Mouse (Mus musculus) embryonic fibroblast, embryonic 13.5 days (primary cell): ENCODE measurements around the gene Sh3bp4. TPM values are rescaled to one million over a fixed set of nuclear protein-coding genes. Genes with fewer than 3 reads are reported as not detected.

Experiments
- H3K27ac ChIP-seq: 2 replicates; pipeline ENCODE4 v1.5.1; 2012; ENCODE audit warnings: low read length, control low read depth, inconsistent platforms; ENCODE audit not compliant: insufficient read depth
- H3K4me1 ChIP-seq: 2 replicates; pipeline ENCODE4 v1.6.1; 2011; ENCODE audit warnings: low read length; ENCODE audit not compliant: control insufficient read depth, insufficient read depth
- H3K4me3 ChIP-seq: 2 replicates; pipeline ENCODE4 v1.5.1; 2011; ENCODE audit warnings: mild to moderate bottlenecking, control low read depth, low read length; ENCODE audit not compliant: insufficient read depth
- CTCF ChIP-seq: IDR thresholded peaks from 2 replicates; pipeline ENCODE4 v1.5.1; 2011; ENCODE audit warnings: mild to moderate bottlenecking, control low read depth, low read length, moderate library complexity, borderline replicate concordance; ENCODE audit not compliant: insufficient read depth
- POLR2A ChIP-seq: IDR thresholded peaks from 2 replicates; pipeline ENCODE4 v1.6.1; 2011; ENCODE audit warnings: low read depth, mild to moderate bottlenecking, control low read depth, low read length, moderate library complexity
- polyA plus RNA-seq: library from polyadenylated mRNA; stranded (reverse); fragments of >200 nt; gene quantifications from 2 replicates; pipeline ENCODE4 v1.2.4, GENCODE M21; 2011; ENCODE audit warnings: low read depth; ENCODE audit not compliant: missing spikeins, insufficient read length

Sh3bp4 gene
- polyA plus RNA-seq, 1 experiment: 19.8 TPM

DNA sequence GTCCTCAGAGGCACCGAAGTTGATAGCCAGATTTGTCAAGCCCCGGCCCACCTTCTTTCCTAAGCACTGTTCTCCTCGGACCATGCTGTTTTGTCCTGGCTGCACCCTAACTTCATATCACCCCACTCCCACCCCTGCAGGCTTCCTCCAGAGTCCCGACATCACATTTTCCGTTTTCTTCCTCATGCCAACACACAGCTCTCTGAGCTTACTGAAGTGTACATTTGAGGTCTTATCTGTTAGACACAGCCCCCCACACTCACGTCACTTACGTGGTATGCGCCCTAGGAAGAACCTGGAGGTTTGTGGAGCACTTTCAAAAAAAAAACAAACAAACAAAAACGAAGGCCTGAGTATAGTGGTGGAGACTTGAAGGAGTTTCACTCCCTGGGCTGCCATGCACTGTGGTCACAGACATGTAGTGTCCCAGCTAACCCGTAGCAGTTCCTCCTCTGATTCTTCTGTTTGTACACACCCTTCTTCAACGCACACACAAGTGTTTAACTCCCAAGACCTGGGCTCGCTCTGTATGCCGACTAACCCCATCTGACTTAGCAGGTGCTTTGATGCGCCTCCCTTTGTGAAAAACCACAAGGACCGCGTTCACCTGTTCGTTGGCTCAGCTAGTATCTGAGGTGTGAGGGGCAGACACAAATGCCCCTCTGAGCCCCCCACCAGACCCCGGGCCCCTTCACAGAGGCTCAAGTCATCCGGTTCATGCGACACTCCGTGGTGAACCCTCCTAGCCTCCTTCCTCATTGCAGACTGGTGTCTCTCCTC, 19.8 kb downstream of the Sh3bp4 start:
- H3K4me3 ChIP-seq: no peak overlapping the region
- H3K27ac ChIP-seq: no peak overlapping the region
- H3K4me1 ChIP-seq: peaks cover 7% of the 10 kb centered on the region
- TF ChIP-seq POLR2A (no peak), CTCF (no peak)

DNA sequence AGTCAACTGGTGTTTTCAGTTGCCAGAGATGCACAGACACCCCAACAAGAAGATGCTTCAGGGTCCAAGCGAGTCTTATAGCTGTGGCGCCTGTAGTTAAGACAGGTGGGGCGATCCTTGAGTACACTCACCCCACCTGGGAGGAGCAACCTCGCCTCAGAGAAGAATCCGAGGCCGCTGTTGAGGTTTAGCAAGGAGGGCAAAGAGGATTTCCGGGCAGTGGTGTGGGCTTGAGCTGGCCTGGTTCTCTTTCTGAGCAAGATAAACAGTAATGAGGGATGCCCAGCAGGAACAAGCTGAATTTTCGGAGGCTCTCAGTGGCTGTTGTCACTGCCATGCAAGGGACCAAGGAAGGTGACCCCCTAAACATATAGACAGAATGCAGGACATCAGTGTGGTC, 20.5 kb downstream of the Sh3bp4 start:
- H3K27ac ChIP-seq: no peak overlapping the region
- no peak overlapping the region for H3K4me3 ChIP-seq
- H3K4me1 ChIP-seq: peaks cover 7% of the 10 kb centered on the region
- TF ChIP-seq POLR2A (no peak), CTCF (no peak)

DNA sequence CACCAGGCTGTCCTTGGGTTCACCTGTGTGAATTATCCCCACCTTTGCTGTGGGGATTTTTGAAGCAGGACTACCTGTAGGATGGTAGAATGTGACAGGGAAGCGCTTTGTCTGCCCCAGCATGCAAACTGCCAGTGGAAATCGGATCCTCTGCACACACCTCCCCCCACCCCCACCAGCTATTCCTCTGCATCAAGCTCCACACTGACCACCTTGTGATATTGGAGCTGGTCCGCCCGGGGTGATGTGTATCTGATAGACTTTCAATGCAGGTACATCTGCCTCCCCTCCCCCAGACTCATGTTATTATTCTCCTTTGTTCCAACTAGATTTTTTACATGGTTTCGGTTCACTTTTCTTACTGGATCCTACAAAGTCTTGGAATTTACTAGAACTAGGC, 21.8 kb downstream of the Sh3bp4 start:
- H3K27ac ChIP-seq: peak overlapping the region; percentile 37; the same call in 1 of the 2 replicates
- TF ChIP-seq POLR2A (no peak), CTCF (no peak)
- no peak overlapping the region for H3K4me3 ChIP-seq
- H3K4me1 ChIP-seq: peaks cover 7% of the 10 kb centered on the region

- H3K27ac ChIP-seq: peak overlapping the region; percentile 37
- H3K4me1 ChIP-seq: peaks cover 7% of the 10 kb centered on the region
- TF ChIP-seq CTCF (no peak), POLR2A (no peak)
- no peak overlapping the region for H3K4me3 ChIP-seq
These were observed 22.3 kb downstream of the Sh3bp4 start for GRCm38 (mm10) chr1:89092442-89092991.

DNA sequence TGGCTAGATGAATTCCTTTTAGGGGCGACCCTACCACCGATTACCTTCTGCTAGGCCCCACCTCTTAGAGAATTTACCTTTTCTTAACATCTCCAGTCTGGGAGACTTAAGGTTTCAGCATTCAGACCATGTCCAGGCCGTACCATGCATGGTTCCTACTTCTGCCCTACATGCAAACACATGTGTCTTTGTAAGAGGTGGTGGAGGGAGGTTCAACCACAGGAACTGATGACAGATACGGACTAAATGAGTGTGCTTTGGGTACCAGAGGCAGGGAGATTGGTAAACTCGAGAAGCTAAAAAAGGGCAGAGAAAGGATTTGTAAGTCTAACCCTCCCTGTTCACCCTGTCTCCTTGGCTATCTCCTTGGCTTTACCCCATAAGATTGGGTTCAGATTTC, 23.5 kb downstream of the Sh3bp4 start:
- Histone ChIP-seq H3K4me3 (no peak overlapping the region), H3K4me1 (peaks cover 7% of the 10 kb centered on the region), H3K27ac (no peak overlapping the region)
- TF ChIP-seq POLR2A (no peak), CTCF (no peak)

- Histone ChIP-seq H3K27ac (no peak overlapping the region), H3K4me1 (peaks cover 7% of the 10 kb centered on the region), H3K4me3 (no peak overlapping the region)
- TF ChIP-seq CTCF (no peak), POLR2A (no peak)
These were observed 24.2 kb downstream of the Sh3bp4 start for GRCm38 (mm10) chr1:89094416-89094815.

DNA sequence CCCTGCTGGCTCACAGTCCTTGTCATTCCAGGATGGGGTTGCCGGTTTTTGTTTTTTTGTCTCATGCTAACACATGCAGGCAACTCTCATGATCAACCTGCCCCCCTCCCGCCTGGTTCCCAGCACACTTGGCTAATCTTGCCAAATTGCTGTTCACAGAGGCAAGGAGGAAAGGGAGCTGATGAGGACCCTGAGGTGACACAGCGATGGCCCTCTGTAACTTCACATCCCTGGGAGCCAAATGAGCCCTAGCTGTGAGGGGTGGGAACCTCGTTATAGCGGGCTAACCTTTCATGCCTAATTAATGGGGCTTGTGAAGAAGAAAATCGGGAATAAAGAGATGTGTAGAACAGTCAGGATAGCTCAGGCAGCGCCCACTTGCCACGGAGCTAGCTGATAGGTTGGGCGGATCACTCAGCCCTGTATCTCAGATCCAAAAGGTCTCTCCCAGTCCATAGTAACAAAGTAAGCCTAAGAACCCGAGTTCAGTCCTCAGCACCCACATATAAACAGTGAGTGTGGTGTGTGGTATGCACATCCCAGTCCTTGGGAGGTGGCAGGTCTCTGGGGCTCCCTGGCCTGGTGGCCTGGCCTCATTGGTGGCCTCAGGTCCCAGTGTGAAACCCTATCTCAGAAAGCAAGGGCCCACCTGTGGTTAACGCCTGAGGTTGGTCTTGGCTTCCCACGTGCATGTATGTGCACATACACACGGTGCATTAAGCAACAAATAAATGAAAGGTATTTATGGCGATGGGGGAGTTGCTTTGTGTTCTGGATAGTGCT, 25.6 kb downstream of the Sh3bp4 start:
- H3K4me1 ChIP-seq: peaks cover 7% of the 10 kb centered on the region
- no peak overlapping the region for H3K27ac ChIP-seq
- no peak overlapping the region for H3K4me3 ChIP-seq
- TF ChIP-seq CTCF: no peak
- no peak for TF ChIP-seq POLR2A

DNA sequence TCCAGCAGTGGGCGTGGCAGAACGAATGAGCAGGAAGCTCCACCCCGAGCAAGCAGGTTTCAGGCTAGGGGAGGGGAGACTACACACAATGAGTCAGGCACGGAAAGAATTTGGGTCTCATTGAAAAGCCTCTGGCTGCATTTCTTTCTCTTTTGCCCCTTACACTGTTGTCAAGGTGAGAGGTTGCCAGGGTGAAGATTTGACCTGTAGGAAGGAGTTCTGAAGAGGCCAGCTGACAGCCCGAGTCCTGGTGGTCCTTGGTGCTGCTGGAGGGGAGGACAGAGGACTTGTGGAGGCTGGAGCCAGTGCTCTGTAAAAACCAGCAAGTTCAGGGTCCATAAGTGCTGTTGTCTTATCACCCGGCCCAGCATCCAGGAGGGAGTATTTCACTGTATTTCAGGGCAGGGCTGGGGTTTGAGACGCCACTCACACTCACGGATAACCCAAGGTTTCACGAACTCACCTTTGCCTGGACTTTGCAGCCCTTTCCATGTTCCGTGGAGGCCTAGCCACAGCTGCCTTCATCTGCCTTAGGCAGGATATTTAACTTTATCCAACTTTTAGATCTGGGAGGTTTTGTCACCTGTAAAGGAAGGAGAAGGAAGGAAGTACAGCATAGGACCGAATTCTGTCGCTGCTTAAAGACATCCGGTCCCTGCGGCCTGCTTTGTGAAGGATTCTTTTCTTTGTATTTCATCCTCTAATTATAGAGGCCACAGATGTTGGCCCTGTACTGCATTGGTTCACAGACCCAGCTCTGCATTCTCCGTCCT, 32.2 kb downstream of the Sh3bp4 start:
- no peak for TF ChIP-seq CTCF
- no peak for TF ChIP-seq POLR2A
- peak overlapping the region; percentile 19; the same call in 1 of the 2 replicates for H3K27ac ChIP-seq
- H3K4me1 ChIP-seq: peaks cover 28% of the 10 kb centered on the region
- no peak overlapping the region for H3K4me3 ChIP-seq

- Histone ChIP-seq H3K4me1 (peaks cover 33% of the 10 kb centered on the region), H3K27ac (no peak overlapping the region), H3K4me3 (no peak overlapping the region)
- TF ChIP-seq POLR2A (no peak), CTCF (no peak)
These were observed 32.7 kb downstream of the Sh3bp4 start for GRCm38 (mm10) chr1:89103004-89103263.

DNA sequence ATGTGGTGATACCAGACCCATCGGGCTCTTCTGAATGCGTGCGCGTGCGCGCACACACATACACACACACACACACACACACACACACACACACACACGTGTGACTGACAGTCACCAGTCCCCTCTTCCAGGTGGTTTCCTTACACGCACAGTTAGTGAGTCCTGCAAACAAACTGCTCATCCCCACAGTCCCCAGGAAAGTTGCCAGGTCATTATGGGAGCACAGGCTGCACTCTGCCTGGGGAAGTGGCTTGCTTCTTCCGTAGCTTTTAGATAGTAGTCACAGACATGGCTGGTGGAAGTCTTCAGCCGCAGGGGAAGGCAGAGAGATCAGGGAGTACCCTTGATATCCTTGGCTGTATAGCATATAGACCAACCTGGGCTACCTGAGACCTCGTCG, 33.3 kb downstream of the Sh3bp4 start:
- no peak for TF ChIP-seq CTCF
- no peak for TF ChIP-seq POLR2A
- Histone ChIP-seq H3K4me1 (peaks cover 35% of the 10 kb centered on the region), H3K4me3 (no peak overlapping the region), H3K27ac (no peak overlapping the region)
